ENCODE assay signal across 7 mouse cellular contexts in genomic region chr5:74066416-74067115, GRCm38 (mm10). TPM values are rescaled to one million over a fixed set of nuclear protein-coding genes. Genes with fewer than 3 reads are reported as not detected.
A peak's percentile ranks its signal among the peaks of the same experiment; 100 is the strongest.
DNase-seq lines count a peak whose midpoint lies in the region; ATAC-seq and TF ChIP-seq lines count a peak whose summit lies in the region.

No protein-coding gene starts in this region.

- H3K4me1 ChIP-seq in forebrain, postnatal 0 days (ENCODE audit: insufficient read depth), result peaks cover 20% of the 10 kb centered on the region
- peaks cover 34% of the 10 kb centered on the region for H3K4me1 ChIP-seq in kidney, adult 2 months (ENCODE audit: control insufficient read depth, insufficient read depth, low read length)
- peaks cover 55% of the 10 kb centered on the region for H3K4me1 ChIP-seq in lung, embryonic 15.5 days
- H3K4me1 ChIP-seq in stomach, embryonic 15.5 days, result peaks cover 40% of the 10 kb centered on the region

- no peak overlapping the region for H3K9ac ChIP-seq in forebrain, postnatal 0 days
- peak overlapping the region; percentile 95 for H3K9ac ChIP-seq in lung, embryonic 15.5 days
- H3K9ac ChIP-seq in stomach, embryonic 15.5 days, result 0 out of 2 replicates have a peak overlapping the region, but pooled peaks have one; percentile 3

- peak overlapping the region; percentile 93 for H3K4me2 ChIP-seq in forebrain, postnatal 0 days (ENCODE audit: low read depth)
- H3K4me2 ChIP-seq in lung, embryonic 15.5 days, result peak overlapping the region; percentile 71
- peak overlapping the region; percentile 67 for H3K4me2 ChIP-seq in stomach, embryonic 15.5 days

- 0 out of 2 replicates have a peak overlapping the region, but pooled peaks have one; percentile 5 for H3K4me3 ChIP-seq in forebrain, postnatal 0 days (ENCODE audit: low read depth, low read length)
- peak overlapping the region; percentile 18 for H3K4me3 ChIP-seq in kidney, adult 2 months (ENCODE audit: insufficient read depth, low read depth, low read length)
- H3K4me3 ChIP-seq in lung, embryonic 15.5 days, result peak overlapping the region; percentile 75
- peak overlapping the region; percentile 73 for H3K4me3 ChIP-seq in stomach, embryonic 15.5 days (replicated peaks)

- DNase-seq in Muller cell, postnatal 12 days (ENCODE audit: inconsistent ontology term), result peak; percentile 63
- DNase-seq in cerebellum, adult 11-12 months, result peak; percentile 85
- no peak for DNase-seq in forebrain, postnatal 0 days
- DNase-seq in kidney, adult 2 months, result peak; percentile 75
- no peak for DNase-seq in left cerebral cortex, adult 8-10 months (ENCODE audit: low spot score in 2 of 2)

- no peaks in the 10 kb centered on the region for H3K27me3 ChIP-seq in forebrain, postnatal 0 days (ENCODE audit: insufficient read depth, low read length)
- no peaks in the 10 kb centered on the region for H3K27me3 ChIP-seq in kidney, adult 2 months (replicated peaks; ENCODE audit: control insufficient read depth, insufficient read depth, low read length)
- H3K27me3 ChIP-seq in lung, embryonic 15.5 days, result no peaks in the 10 kb centered on the region
- no peaks in the 10 kb centered on the region for H3K27me3 ChIP-seq in stomach, embryonic 15.5 days (replicated peaks)

- ATAC-seq in forebrain, postnatal 0 days, result no peak
- no peak for ATAC-seq in lung, embryonic 15.5 days (ENCODE audit: borderline replicate concordance, extremely low read depth, low FRiP score, low TSS enrichment)
- ATAC-seq in stomach, embryonic 15.5 days (ENCODE audit: insufficient read depth, low FRiP score, low read depth), result no peak

- no peak for TF ChIP-seq CTCF in forebrain, postnatal 0 days (IDR thresholded peaks at IDR 0.05; ENCODE audit: low read depth)
- no peak for TF ChIP-seq CTCF in kidney, adult 2 months (conservative IDR thresholded peaks at IDR 0.05; ENCODE audit: insufficient read depth, insufficient read length, low read depth, low read length)

- H3K27ac ChIP-seq in forebrain, postnatal 0 days (ENCODE audit: low read depth, low read length), result no peak overlapping the region
- H3K27ac ChIP-seq in kidney, adult 2 months (ENCODE audit: insufficient read depth, low read depth, low read length), result peak overlapping the region; percentile 57
- peak overlapping the region; percentile 98 for H3K27ac ChIP-seq in lung, embryonic 15.5 days
- peak overlapping the region; percentile 93 for H3K27ac ChIP-seq in stomach, embryonic 15.5 days

- 39% methylated on average over 12 of the region's 12 CpGs for WGBS in forebrain, postnatal 0 days
- 25% methylated on average over 12 of the region's 12 CpGs for whole genome bisulfite sequencing in kidney, adult 2 months
- 14% methylated on average over 12 of the region's 12 CpGs for WGBS in lung, embryonic 15.5 days
- WGBS in stomach, embryonic 15.5 days, result 25% methylated on average over 12 of the region's 12 CpGs

- TF ChIP-seq POLR2A in kidney, adult 2 months (IDR thresholded peaks at IDR 0.05; ENCODE audit: low read depth, low read length), result no peak

- no peaks in the 10 kb centered on the region for H3K9me3 ChIP-seq in forebrain, postnatal 0 days (ENCODE audit: low read length)
- H3K9me3 ChIP-seq in lung, embryonic 15.5 days, result no peaks in the 10 kb centered on the region
- H3K9me3 ChIP-seq in stomach, embryonic 15.5 days, result no peaks in the 10 kb centered on the region

- H3K36me3 ChIP-seq in forebrain, postnatal 0 days (ENCODE audit: insufficient read depth), result no peaks in the 10 kb centered on the region
- no peaks in the 10 kb centered on the region for H3K36me3 ChIP-seq in kidney, adult 2 months (ENCODE audit: control insufficient read depth, insufficient read depth, low read length)
- no peaks in the 10 kb centered on the region for H3K36me3 ChIP-seq in lung, embryonic 15.5 days
- H3K36me3 ChIP-seq in stomach, embryonic 15.5 days, result no peaks in the 10 kb centered on the region

RNA-seq across cellular contexts. Expression of gene Usp46, which starts 1.7 kb away (rescaled TPM):
- total RNA-seq in forebrain, postnatal 0 days (2014; rRNA removed), result 62.0 and 65.9 TPM in 2 replicates
- 34.5 and 37.6 TPM in 2 replicates for polyA plus RNA-seq in forebrain, postnatal 0 days (2015; fragmentation: Nextera tagmentation; extraction: Ambion mirVana)
- polyA plus RNA-seq in kidney, adult 2 months (2012; rRNA removed), result 6.9 and 9.1 TPM in 2 replicates
- polyA plus RNA-seq in lung, embryonic 15.5 days (2015; fragmentation: Nextera tagmentation; extraction: Ambion mirVana), result 44.5 and 46.4 TPM in 2 replicates
- 27.4 and 27.7 TPM in 2 replicates for polyA plus RNA-seq in stomach, embryonic 15.5 days (2015; fragmentation: Nextera tagmentation; extraction: Ambion mirVana)
- total RNA-seq in left cerebral cortex, adult 8-10 months (2022), result 100 to 1,000 TPM; 126 to 154 (median 139) TPM

Comparison
In these comparisons a context has a peak if more than half of its experiments do, and no peak if none do; other contexts are left out.
1. DNase-seq: peak in Muller cell, postnatal 12 days (single experiment), cerebellum, adult 11-12 months (single experiment) and kidney, adult 2 months (single experiment); none in forebrain, postnatal 0 days (single experiment) and left cerebral cortex, adult 8-10 months (0 of 2).
2. H3K4me3 ChIP-seq: peak in every context shown above with its lines; median percentile 75 in lung, embryonic 15.5 days; 73 in stomach, embryonic 15.5 days; 18 in kidney, adult 2 months; 5 in forebrain, postnatal 0 days.
3. Peak in every context shown above with its lines, with median percentiles within 50 percentile points of each other: H3K4me2 ChIP-seq.